Mouse (Mus musculus) adrenal gland, adult 10 weeks (tissue): Measurements from ENCODE around the gene St13. TPM values are rescaled to one million over a fixed set of nuclear protein-coding genes. Genes with fewer than 3 reads are reported as not detected.

Experiments
- polyA plus RNA-seq: library from polyadenylated mRNA; stranded (reverse); fragments of 350-450 nt; fragmentation: Illumina TruSeq; extraction: RNeasy Lipid Tissue Mini Kit (QIAGEN cat#74804); gene quantifications from one replicate; pipeline ENCODE4 v1.2.3, GENCODE M21; 2014; ENCODE audit warnings: low read depth, low replicate concordance

The St13 gene
- polyA plus RNA-seq: 639 TPM

GRCm38 (mm10) chr15:81399638-81400315 lies at the start of gene St13, which contains the start of gene Xpnpep3:
Gene St13, minus strand, starts transcription at chr15:81400077.
Gene Xpnpep3, plus strand, starts transcription at chr15:81400138.

DNA sequence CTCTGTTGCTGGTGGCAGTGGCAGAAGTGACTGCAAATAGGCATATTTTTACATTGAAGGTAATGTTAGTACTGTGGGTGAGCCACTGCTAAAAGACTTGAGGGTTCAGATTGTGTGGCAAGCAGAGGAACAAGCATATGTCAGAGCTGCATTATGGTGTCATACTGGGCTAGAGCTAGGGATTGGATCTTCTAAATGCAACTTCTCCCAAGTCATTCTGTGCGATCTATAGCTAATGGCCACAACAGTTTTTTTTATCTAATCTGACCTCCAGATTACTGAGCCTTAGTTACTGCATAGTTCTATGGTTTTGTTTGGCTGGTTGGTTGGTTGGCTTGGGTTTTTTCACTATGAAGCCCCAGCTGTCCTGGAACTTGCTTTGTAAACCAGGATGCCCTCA lies 8.3 kb upstream of the St13 start, which contains the start of gene Dnajb7:
Gene Dnajb7, minus strand, starts transcription at position 101 of the 400 bp plus-strand sequence.

DNA sequence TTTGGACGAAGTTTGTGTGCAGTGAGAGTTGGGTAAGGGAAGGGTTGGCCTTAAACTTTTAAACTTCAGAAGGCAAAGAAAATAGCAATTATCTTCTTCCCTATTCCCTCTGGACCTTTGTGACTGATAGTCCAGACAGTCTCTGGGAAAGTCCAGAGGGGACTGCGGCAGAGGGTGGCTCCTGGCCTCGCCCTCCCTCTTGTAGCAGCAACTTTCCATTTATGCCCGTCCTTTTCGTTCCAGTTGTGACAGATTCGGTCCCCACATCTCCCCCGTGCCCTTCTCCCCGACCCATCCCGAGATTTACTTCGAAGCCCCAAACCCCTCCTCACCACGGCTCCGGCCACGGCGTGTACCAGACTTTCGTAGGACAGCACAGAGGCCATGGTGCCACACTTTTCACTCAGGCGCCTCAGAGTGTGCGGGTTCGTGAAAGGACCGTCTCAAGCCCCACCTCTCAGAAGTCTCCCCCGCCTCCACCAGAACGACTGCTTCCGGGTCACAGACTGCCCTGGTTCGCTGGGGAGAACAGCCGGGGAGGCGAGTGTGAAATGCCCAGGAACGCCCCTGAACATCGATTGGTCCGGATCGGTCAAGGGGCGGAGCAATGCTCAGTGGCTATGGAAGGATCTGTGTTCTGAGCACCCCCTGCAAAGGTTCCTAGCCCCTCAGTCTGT lies 39.4 kb downstream of the St13 start, which contains the start of gene Slc25a17:
Gene Slc25a17, minus strand, starts transcription at position 468 of the 677 bp plus-strand sequence.

Other genes starting within 250 kb of the St13 start
- gene Mrtfa, start 209.3 kb downstream of the St13 start, polyA plus RNA-seq: 2.2 TPM
- gene Mchr1, start 164.6 kb downstream of the St13 start, polyA plus RNA-seq: not detected
- gene Slc25a17, start 39.3 kb downstream of the St13 start, polyA plus RNA-seq: 137 TPM
- gene Xpnpep3, start 61 bp upstream of the St13 start, polyA plus RNA-seq: 20.6 TPM
- gene Dnajb7, start 8.2 kb upstream of the St13 start, polyA plus RNA-seq: not detected
- 120 TPM for gene Rbx1, start 66.2 kb upstream of the St13 start, polyA plus RNA-seq
- 78.9 TPM for gene Ep300, start 185.3 kb upstream of the St13 start, polyA plus RNA-seq